Mouse (Mus musculus): ENCODE measurements at regions not wholly inside any gene's neighbourhood (a gene's known extent, or its start where the extent isn't known, plus 50 kb on each side); places are given as distances from the start of the nearest gene placed in this dataset.

DNA sequence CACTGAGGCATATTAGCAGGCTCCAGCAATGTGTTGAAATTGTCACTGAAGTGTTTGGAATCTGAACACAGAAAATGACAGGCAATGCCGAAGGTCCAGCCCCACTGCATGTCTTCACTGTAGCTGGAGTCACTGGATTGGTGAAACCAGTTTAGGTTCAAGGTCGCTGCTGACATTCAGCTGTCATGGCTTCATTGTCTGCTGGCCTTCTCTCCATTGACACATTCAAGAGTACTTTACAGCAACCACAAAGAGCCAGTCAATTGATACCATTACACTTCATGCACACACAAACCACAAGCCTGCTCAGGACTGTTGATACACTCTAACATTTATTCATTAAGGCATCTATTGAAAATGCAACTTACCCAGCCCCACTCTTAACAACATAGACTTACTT lies 341.8 kb upstream of the Tmem161b start:
- TF ChIP-seq CTCF (IDR thresholded peaks at IDR 0.05; ENCODE audit: low read depth, low read length) (no peak), POLR2A (IDR thresholded peaks at IDR 0.05; ENCODE audit: insufficient read depth, low read length) (no peak)

All from ES-Bruce4 (cell line).